Mouse (Mus musculus): Measurements from ENCODE around the gene Ctdsp2. TPM values are rescaled to one million over a fixed set of nuclear protein-coding genes. Genes with fewer than 3 reads are reported as not detected.

Ctdsp2 gene
- 19.0 and 19.4 TPM in 2 replicates for polyA plus RNA-seq (2015; fragmentation: Nextera tagmentation; extraction: Ambion mirVana)

DNA sequence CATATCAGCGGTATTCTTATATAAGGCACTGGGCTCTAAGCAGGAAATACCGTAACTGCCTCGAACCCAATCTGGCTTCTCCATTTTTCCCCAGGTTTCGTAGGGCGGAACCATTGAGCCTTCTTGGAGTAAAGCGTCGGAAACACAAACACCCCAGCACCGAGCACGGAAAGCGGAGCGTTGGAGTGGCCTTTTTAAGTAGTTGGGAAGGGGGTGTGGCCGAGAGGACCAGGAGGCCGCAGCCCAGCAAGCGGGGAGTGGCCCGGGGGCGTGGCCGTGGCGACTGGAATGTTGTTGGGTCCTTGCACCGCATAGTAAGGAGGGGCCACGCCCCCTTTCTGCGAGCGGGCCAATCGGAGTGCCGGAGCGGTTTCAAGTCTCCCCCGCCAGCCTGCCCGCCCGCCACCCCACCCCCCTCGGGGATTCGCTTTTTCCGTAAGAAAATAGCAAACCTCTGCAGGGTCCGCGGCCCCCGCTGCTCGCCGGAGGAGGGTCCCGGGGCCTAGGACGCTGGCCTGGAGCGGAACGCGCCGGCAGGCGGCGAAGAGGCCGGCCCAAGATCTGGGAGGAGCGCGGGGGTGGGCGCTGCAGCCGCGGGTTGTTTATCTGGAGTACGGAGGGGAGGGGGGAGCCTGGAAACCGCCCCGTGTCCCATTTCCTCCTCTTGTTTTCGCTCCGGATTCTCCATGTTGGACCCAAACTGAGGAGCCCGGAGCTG is at the start of gene Ctdsp2:
Ctdsp2 (plus strand) TSS at position 441 of the 718 bp plus-strand sequence.
- H3K4me1 ChIP-seq (replicated peaks): peaks cover 43% of the 10 kb centered on the region
- under 1% methylated on average over 53 of the region's 56 CpGs for WGBS
- H3K9me3 ChIP-seq: no peaks in the 10 kb centered on the region
- H3K4me3 ChIP-seq: peak within 1 kb of the TSS; percentile 93
- peak; percentile 93 for ATAC-seq (ENCODE audit: low FRiP score, low read depth)
- no peaks in the 10 kb centered on the region for H3K36me3 ChIP-seq
- peak within 1 kb of the TSS; percentile 94 for H3K9ac ChIP-seq
- peaks cover 19% of the 10 kb centered on the region for H3K27me3 ChIP-seq
- peak within 1 kb of the TSS; percentile 75 for H3K4me2 ChIP-seq
- peak within 1 kb of the TSS; percentile 100 for H3K27ac ChIP-seq (replicated peaks)

DNA sequence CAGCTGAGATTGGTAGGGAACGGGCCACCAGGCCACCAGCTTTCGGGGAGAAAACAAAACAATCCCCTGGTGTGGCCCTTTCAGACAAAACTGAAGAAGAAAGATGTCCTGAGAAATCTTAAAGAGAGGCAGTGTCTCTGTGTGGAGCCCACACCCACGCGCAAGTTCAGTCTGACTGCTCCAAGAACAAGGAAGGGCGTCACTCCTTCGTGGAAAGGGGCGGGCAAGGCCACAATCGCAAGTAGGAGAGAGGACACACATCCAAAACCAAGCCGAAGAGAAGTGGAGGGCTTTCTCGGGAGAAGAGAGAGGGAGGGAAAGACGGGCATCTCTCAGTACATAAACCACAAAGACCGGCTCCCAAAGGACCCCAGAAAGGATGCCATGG is 49.7 kb upstream of the Ctdsp2 start:
- ATAC-seq (ENCODE audit: low FRiP score, low read depth): no peak
- H3K4me1 ChIP-seq (replicated peaks): peaks cover 50% of the 10 kb centered on the region

DNA sequence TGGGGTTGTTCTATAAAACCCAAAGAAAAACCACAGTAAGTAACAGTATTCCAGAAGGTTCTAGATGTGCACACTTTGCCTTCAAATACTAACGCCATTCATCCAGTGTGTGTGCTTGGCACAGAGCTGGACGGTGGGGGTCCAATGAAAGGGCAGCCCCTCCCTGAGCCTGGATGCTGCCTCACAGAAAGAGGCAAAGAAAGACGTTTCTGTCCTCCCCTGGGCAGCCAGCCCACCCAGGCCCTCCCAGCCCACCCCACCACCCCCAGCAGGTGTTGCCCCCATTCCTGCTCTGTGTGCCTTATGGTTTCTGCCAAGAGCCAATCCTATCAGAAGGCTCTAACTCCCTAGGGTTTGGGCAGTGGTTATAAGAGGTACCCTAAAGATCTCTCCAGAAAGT is 49.0 kb upstream of the Ctdsp2 start:
- peak; percentile 44; the same call in 1 of the 2 replicates for ATAC-seq (ENCODE audit: low FRiP score, low read depth)
- H3K9me3 ChIP-seq: no peaks in the 10 kb centered on the region
- no peaks in the 10 kb centered on the region for H3K36me3 ChIP-seq
- H3K4me2 ChIP-seq: no peak overlapping the region
- peaks cover 50% of the 10 kb centered on the region for H3K4me1 ChIP-seq (replicated peaks)
- H3K4me3 ChIP-seq: no peak overlapping the region
- H3K27me3 ChIP-seq: no peaks in the 10 kb centered on the region
- peak overlapping the region; percentile 77 for H3K27ac ChIP-seq (replicated peaks)
- H3K9ac ChIP-seq: no peak overlapping the region
- WGBS: 29% methylated on average over 3 of the region's 3 CpGs

More for the DNA sequence above, 49.7 kb upstream of the Ctdsp2 start:
- no peaks in the 10 kb centered on the region for H3K27me3 ChIP-seq
- H3K4me2 ChIP-seq: peak overlapping the region; percentile 99
- no peaks in the 10 kb centered on the region for H3K9me3 ChIP-seq
- H3K4me3 ChIP-seq: peak overlapping the region; percentile 67
- peak overlapping the region; percentile 80 for H3K27ac ChIP-seq (replicated peaks)
- WGBS: 15% methylated on average over 12 of the region's 12 CpGs
- H3K36me3 ChIP-seq: no peaks in the 10 kb centered on the region
- peak overlapping the region; percentile 59 for H3K9ac ChIP-seq

GRCm38 (mm10) chr10:126930270-126931121 is 48.0 kb upstream of the Ctdsp2 start:
- Histone ChIP-seq H3K4me2 (no peak overlapping the region), H3K36me3 (no peaks in the 10 kb centered on the region), H3K27ac (replicated peaks) (peak overlapping the region; percentile 77), H3K9ac (no peak overlapping the region), H3K4me3 (no peak overlapping the region), H3K4me1 (replicated peaks) (peaks cover 52% of the 10 kb centered on the region), H3K9me3 (no peaks in the 10 kb centered on the region), H3K27me3 (no peaks in the 10 kb centered on the region)
- WGBS: 27% methylated on average over 15 of the region's 15 CpGs
- ATAC-seq (ENCODE audit: low FRiP score, low read depth): peak; percentile 60

DNA sequence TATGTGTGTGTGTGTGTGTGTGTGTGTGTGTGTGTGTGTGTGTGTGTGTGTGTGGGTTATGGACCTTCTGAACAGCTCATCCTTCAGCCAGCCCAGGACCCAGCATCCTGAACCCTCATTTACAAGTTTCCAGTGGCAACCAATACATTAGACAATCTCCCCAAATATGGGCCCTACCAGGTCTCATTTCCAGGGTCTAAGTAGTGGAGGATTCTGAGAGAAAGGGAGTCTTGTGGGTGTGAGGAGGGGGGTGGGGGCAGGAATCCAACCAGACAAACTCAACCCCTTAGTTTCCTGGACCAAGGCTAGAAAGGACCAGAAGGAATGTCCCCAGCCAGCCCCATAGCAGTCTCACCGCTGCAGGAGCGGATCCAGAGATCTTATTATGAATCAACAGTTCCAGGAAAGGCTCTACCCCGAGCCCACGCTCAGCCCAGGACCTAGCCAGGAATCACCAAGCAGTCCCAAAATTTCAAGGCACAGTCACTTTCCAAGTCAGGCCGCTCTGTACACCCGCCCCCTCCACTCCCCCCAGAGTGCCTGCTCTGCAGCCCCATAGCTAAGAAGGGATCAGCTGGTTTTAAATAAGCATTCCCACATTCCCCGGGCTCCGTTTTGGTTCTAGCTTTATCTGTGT is 47.3 kb upstream of the Ctdsp2 start:
- Histone ChIP-seq H3K4me3 (no peak overlapping the region), H3K27me3 (no peaks in the 10 kb centered on the region), H3K9me3 (no peaks in the 10 kb centered on the region), H3K27ac (replicated peaks) (peak overlapping the region; percentile 70), H3K4me1 (replicated peaks) (peaks cover 50% of the 10 kb centered on the region), H3K9ac (no peak overlapping the region), H3K4me2 (no peak overlapping the region), H3K36me3 (no peaks in the 10 kb centered on the region)
- 68% methylated on average over 8 of the region's 8 CpGs for WGBS
- ATAC-seq (ENCODE audit: low FRiP score, low read depth): no peak

DNA sequence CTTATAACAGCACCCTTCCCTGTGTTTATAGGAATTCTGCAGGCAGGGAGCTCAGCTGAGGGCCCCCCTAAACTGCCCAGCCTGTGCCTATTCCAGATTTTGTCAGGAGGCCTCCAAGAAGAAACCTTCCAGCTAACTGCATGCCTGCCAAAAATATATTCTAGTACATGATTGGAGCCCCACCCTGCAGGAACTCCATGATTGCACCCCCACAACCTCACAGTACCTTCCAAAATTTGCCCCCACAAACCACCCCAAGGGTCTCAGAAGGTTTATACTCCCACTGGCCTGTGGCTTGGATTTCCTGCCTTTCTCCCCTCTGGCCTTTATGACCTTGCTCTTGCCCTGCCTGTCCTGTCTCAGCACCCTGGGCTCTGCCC is 46.8 kb upstream of the Ctdsp2 start:
- no peak overlapping the region for H3K4me3 ChIP-seq
- H3K4me1 ChIP-seq (replicated peaks): peaks cover 47% of the 10 kb centered on the region
- H3K4me2 ChIP-seq: no peak overlapping the region
- H3K27me3 ChIP-seq: no peaks in the 10 kb centered on the region
- H3K27ac ChIP-seq (replicated peaks): peak overlapping the region; percentile 70
- H3K36me3 ChIP-seq: no peaks in the 10 kb centered on the region
- H3K9me3 ChIP-seq: no peaks in the 10 kb centered on the region
- H3K9ac ChIP-seq: no peak overlapping the region
- ATAC-seq (ENCODE audit: low FRiP score, low read depth): no peak

DNA sequence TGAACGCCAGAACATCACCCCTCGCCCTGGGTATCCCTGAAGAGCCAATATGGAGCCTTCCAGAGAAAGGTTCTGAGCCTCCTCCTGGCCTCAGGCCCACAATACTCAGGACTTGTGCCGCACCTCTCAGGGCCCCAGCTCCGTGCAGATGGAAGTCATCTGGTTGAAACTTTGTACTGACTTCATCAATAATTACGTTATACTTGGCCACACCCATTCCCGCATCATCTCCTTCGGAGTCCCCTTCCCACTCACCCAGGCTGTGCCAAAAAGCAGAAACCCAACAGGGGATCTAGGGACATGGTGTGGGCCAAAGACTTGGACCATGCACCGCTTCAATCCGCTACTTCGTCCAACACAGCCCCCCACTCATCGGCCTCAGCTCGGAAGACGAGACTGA is 44.0 kb upstream of the Ctdsp2 start:
- ATAC-seq (ENCODE audit: low FRiP score, low read depth): no peak
- Histone ChIP-seq H3K4me2 (no peak overlapping the region), H3K9ac (no peak overlapping the region), H3K27me3 (no peaks in the 10 kb centered on the region), H3K4me1 (replicated peaks) (peaks cover 19% of the 10 kb centered on the region), H3K27ac (replicated peaks) (no peak overlapping the region), H3K36me3 (no peaks in the 10 kb centered on the region), H3K4me3 (no peak overlapping the region), H3K9me3 (no peaks in the 10 kb centered on the region)
- WGBS: 95% methylated on average over 13 of the region's 13 CpGs

- H3K27ac ChIP-seq (replicated peaks): no peak overlapping the region
- WGBS: 88% methylated on average over 8 of the region's 8 CpGs
- peaks cover 14% of the 10 kb centered on the region for H3K4me1 ChIP-seq (replicated peaks)
- H3K9me3 ChIP-seq: no peaks in the 10 kb centered on the region
- no peak for ATAC-seq (ENCODE audit: low FRiP score, low read depth)
- no peak overlapping the region for H3K4me3 ChIP-seq
- no peak overlapping the region for H3K4me2 ChIP-seq
- H3K9ac ChIP-seq: no peak overlapping the region
- no peaks in the 10 kb centered on the region for H3K36me3 ChIP-seq
- H3K27me3 ChIP-seq: no peaks in the 10 kb centered on the region
These were observed 43.4 kb upstream of the Ctdsp2 start for GRCm38 (mm10) chr10:126935121-126935520.

DNA sequence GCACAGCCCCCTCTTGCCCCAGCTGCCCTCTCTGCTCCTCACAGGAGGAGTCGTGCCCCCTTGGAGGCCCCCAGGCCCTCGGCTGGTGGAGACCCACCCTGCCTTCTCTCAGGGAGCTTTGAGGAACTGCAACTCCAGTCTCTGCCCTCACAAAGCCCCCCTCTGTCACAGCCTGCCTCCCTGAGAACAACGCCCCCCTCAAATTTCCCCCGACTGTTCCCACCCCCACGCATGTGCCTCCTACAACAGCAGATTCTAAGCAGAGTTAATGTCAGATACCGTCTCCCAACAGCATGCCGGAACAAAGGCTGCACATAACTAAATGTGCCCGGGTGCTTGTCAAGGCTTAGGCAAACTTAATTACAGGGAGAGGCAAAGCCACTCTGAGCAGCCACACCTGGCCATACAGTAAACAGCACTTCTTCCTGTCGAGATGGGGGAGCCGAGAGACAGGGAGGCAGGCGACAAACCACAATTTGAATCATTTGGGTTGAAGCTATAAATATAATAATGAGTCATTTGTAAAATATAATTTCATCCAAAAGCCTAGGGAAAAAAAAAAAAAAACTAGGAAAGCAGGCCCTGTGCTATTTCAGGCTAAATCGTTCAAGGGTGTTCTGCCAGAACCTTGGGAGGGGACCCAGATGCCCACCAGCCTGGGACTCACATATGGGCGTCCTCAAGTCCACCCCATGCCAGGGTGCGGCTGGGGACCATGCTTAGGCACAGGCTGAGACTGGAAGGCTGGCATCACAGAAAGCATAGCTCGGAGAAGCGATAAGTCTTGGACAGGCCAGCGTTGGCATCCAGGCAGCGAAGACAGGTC is 42.7 kb upstream of the Ctdsp2 start:
- H3K9ac ChIP-seq: no peak overlapping the region
- H3K4me2 ChIP-seq: no peak overlapping the region
- H3K36me3 ChIP-seq: no peaks in the 10 kb centered on the region
- no peak overlapping the region for H3K4me3 ChIP-seq
- ATAC-seq (ENCODE audit: low FRiP score, low read depth): no peak
- WGBS: 64% methylated on average over 18 of the region's 18 CpGs
- no peaks in the 10 kb centered on the region for H3K9me3 ChIP-seq
- no peaks in the 10 kb centered on the region for H3K27me3 ChIP-seq
- H3K27ac ChIP-seq (replicated peaks): no peak overlapping the region
- peaks cover 8% of the 10 kb centered on the region; the same call in 1 of the 2 replicates for H3K4me1 ChIP-seq (replicated peaks)

- no peak for ATAC-seq (ENCODE audit: low FRiP score, low read depth)
- Histone ChIP-seq H3K27me3 (no peaks in the 10 kb centered on the region), H3K9me3 (no peaks in the 10 kb centered on the region), H3K36me3 (no peaks in the 10 kb centered on the region), H3K27ac (replicated peaks) (no peak overlapping the region), H3K4me2 (no peak overlapping the region), H3K9ac (no peak overlapping the region), H3K4me1 (replicated peaks) (no peaks in the 10 kb centered on the region), H3K4me3 (no peak overlapping the region)
- 80% methylated on average over 7 of the region's 7 CpGs for WGBS
These were observed 37.6 kb upstream of the Ctdsp2 start for GRCm38 (mm10) chr10:126940949-126941348.

GRCm38 (mm10) chr10:126945531-126945930 is 33.0 kb upstream of the Ctdsp2 start:
- no peaks in the 10 kb centered on the region for H3K4me1 ChIP-seq (replicated peaks)
- no peak overlapping the region for H3K4me3 ChIP-seq
- ATAC-seq (ENCODE audit: low FRiP score, low read depth): no peak
- no peaks in the 10 kb centered on the region for H3K9me3 ChIP-seq
- no peaks in the 10 kb centered on the region for H3K36me3 ChIP-seq
- no peaks in the 10 kb centered on the region for H3K27me3 ChIP-seq
- WGBS: 86% methylated on average over 5 of the region's 5 CpGs
- no peak overlapping the region for H3K27ac ChIP-seq (replicated peaks)
- no peak overlapping the region for H3K4me2 ChIP-seq
- H3K9ac ChIP-seq: no peak overlapping the region
